Mouse (Mus musculus) lung, adult 2 months (tissue): ENCODE data around the gene Kif6. TPM values are rescaled to one million over a fixed set of nuclear protein-coding genes. Genes with fewer than 3 reads are reported as not detected.

Experiments
- DNase-seq: peaks from one replicate; pipeline ENCODE4 v3.0.0; 2022
- H3K4me1 ChIP-seq: fragments of 200-500 bp; 2 replicates; pipeline ENCODE4 v1.6.1; 2011; ENCODE audit warnings: low read length; ENCODE audit not compliant: control insufficient read depth, insufficient read depth
- H3K4me3 ChIP-seq: fragments of 200-500 bp; replicated peaks from 2 replicates; pipeline ENCODE3; 2011; ENCODE audit warnings: low read depth, mild to moderate bottlenecking, control low read depth, low read length; ENCODE audit errors: extremely low read depth
- CTCF ChIP-seq: fragments of 200-500 bp; IDR thresholded peaks from 2 replicates; pipeline ENCODE4 v1.5.1; 2011; ENCODE audit warnings: mild to moderate bottlenecking, low read length, control low read depth; ENCODE audit not compliant: insufficient read depth
- POLR2A ChIP-seq: fragments of 200-500 bp; IDR thresholded peaks from 2 replicates; pipeline ENCODE4 v1.6.1; 2011; ENCODE audit warnings: low read depth, mild to moderate bottlenecking, control low read depth, low read length, borderline replicate concordance; ENCODE audit errors: extremely low read depth
- WGBS: fragments of 180-500 bp; shearing (Covaris S2); methylation state at CpG from one replicate; pipeline ENCODE4 v1.1.7; 2018; 5-methylcytosine and 5-hydroxymethylcytosine counted together
- polyA plus RNA-seq: library from polyadenylated mRNA; depleted of rRNA; stranded (reverse); fragments of >200 nt; gene quantifications from 2 replicates; pipeline ENCODE4 v1.2.3, GENCODE M21; 2012

Kif6 gene
- polyA plus RNA-seq, 1 experiment = 1.3 TPM

GRCm38 (mm10) chr17:49860057-49860816 lies 245.3 kb downstream of the Kif6 start:
- no peak for TF ChIP-seq CTCF
- TF ChIP-seq POLR2A = no peak
- WGBS = 86% methylated on average over 10 of the region's 10 CpGs
- no peak for DNase-seq

GRCm38 (mm10) chr17:49863597-49863996 lies 248.7 kb downstream of the Kif6 start:
- DNase-seq = no peak
- WGBS = 65% methylated on average over 5 of the region's 5 CpGs
- no peaks in the 10 kb centered on the region for H3K4me1 ChIP-seq
- no peak overlapping the region for H3K4me3 ChIP-seq
- TF ChIP-seq CTCF = no peak
- no peak for TF ChIP-seq POLR2A

More at GRCm38 (mm10) chr17:49860057-49860816, 245.3 kb downstream of the Kif6 start:
- H3K4me3 ChIP-seq = no peak overlapping the region
- no peaks in the 10 kb centered on the region for H3K4me1 ChIP-seq

- Histone ChIP-seq H3K4me1 (no peaks in the 10 kb centered on the region), H3K4me3 (no peak overlapping the region)
- WGBS = 85% methylated on average over 2 of the region's 2 CpGs
- DNase-seq = no peak
- TF ChIP-seq POLR2A = no peak
- TF ChIP-seq CTCF = no peak
These were observed 250.7 kb downstream of the Kif6 start for GRCm38 (mm10) chr17:49865604-49866003.

GRCm38 (mm10) chr17:49866653-49867215 lies 251.8 kb downstream of the Kif6 start:
- WGBS = 66% methylated on average over 8 of the region's 8 CpGs
- no peak overlapping the region for H3K4me3 ChIP-seq
- no peaks in the 10 kb centered on the region for H3K4me1 ChIP-seq
- TF ChIP-seq CTCF (no peak), POLR2A (no peak)
- no peak for DNase-seq

- DNase-seq = no peak
- Histone ChIP-seq H3K4me3 (no peak overlapping the region), H3K4me1 (no peaks in the 10 kb centered on the region)
- WGBS = 36% methylated on average over 13 of the region's 13 CpGs
- TF ChIP-seq POLR2A (no peak), CTCF (no peak)
These were observed 252.6 kb downstream of the Kif6 start for GRCm38 (mm10) chr17:49867321-49868137.

- no peaks in the 10 kb centered on the region for H3K4me1 ChIP-seq
- 79% methylated on average over 9 of the region's 9 CpGs for WGBS
- DNase-seq = no peak
- no peak for TF ChIP-seq POLR2A
- TF ChIP-seq CTCF = no peak
- no peak overlapping the region for H3K4me3 ChIP-seq
These were observed 254.3 kb downstream of the Kif6 start for GRCm38 (mm10) chr17:49869246-49869645.

- Histone ChIP-seq H3K4me1 (no peaks in the 10 kb centered on the region), H3K4me3 (no peak overlapping the region)
- 27% methylated on average over 2 of the region's 2 CpGs for WGBS
- no peak for DNase-seq
- TF ChIP-seq CTCF = no peak
- TF ChIP-seq POLR2A = no peak
These were observed 257.4 kb downstream of the Kif6 start for GRCm38 (mm10) chr17:49872305-49872704.

- 76% methylated on average over 5 of the region's 5 CpGs for WGBS
- no peaks in the 10 kb centered on the region for H3K4me1 ChIP-seq
- TF ChIP-seq POLR2A (no peak), CTCF (no peak)
These were observed 259.8 kb downstream of the Kif6 start for GRCm38 (mm10) chr17:49874746-49875145.

GRCm38 (mm10) chr17:49875401-49875800 lies 260.5 kb downstream of the Kif6 start:
- WGBS = 57% methylated on average over 6 of the region's 6 CpGs
- Histone ChIP-seq H3K4me3 (no peak overlapping the region), H3K4me1 (no peaks in the 10 kb centered on the region)
- no peak for DNase-seq
- TF ChIP-seq POLR2A = no peak

More at GRCm38 (mm10) chr17:49874746-49875145, 259.8 kb downstream of the Kif6 start:
- no peak overlapping the region for H3K4me3 ChIP-seq
- DNase-seq = no peak
